Mouse (Mus musculus): ENCODE measurements at regions not wholly inside any gene's neighbourhood (a gene's known extent, or its start where the extent isn't known, plus 50 kb on each side); places are given as distances from the start of the nearest gene placed in this dataset.

- no peak for DNase-seq (ENCODE audit: low spot score)
Measured at GRCm38 (mm10) chr13:39702621-39703020, 658.6 kb downstream of the Ofcc1 start.

GRCm38 (mm10) chr13:39691291-39692024 lies 669.8 kb downstream of the Ofcc1 start:
- no peak for DNase-seq (ENCODE audit: low spot score)

GRCm38 (mm10) chr13:39664548-39664947 lies 696.7 kb downstream of the Ofcc1 start:
- no peak for DNase-seq (ENCODE audit: low spot score)

- no peak for DNase-seq (ENCODE audit: low spot score)
Measured at GRCm38 (mm10) chr13:39649457-39649856, 688.8 kb upstream of the Slc35b3 start.

- DNase-seq (ENCODE audit: low spot score) = peak; percentile 9
Measured at GRCm38 (mm10) chr13:39647367-39647766, 686.7 kb upstream of the Slc35b3 start.

- DNase-seq (ENCODE audit: low spot score) = no peak
Measured at GRCm38 (mm10) chr13:39631506-39632132, 670.9 kb upstream of the Slc35b3 start.

Data from urinary bladder, postnatal 14 days (tissue).